Mouse (Mus musculus) T-helper 1 cell (primary cell): Measurements from ENCODE around the gene Hdac6.

Experiments
- in situ Hi-C: fragments of 300-600 bp; cut with MboI, MseI; formaldehyde crosslinking; loops from one replicate; pipeline ENCODE4 v1.15.1; 2025; ENCODE audit warnings: high pct_unique_total_duplicates

The Hdac6 gene

DNA sequence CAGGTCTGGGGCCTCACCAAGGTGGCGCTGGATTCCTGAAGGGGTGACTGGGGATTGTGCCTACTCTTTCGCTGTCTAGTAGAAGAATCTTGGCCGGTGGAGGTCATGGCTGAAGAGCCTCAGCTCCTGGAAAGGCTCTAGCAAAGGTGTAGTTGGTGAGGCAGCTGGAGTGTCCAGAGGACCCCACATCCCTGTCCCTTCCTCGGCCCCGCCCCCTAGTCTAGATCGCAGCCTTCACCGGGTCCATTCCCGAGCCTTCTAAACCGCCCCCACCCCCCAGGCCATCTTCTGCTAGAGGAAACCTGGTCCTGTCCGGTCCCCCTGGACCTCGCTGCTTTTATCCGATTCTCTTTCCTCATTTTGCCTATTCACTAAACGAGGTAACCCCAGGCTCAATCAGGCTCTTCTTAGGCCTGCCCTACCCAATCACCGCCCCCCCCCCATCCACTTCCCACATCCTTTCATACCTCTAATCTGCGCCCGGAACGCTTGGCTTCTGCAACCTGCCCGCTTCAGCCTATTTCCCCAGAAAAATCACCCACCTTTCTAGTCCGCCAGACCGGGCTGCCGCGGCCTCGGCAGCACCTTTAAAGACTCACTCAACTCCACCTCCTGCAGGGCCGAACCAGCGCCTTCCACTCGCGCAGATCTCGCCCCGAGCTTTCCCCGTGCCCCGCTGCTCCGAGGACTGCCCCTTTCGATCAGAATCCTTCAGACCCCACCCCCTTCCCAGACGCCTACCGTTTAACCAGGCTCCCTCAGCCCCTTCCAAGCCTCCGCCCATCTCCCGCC is at the start of gene Hdac6:
Gene Hdac6, minus strand, starts transcription at position 782 of the 792 bp plus-strand sequence.
- in situ Hi-C loops = no loop called here

DNA sequence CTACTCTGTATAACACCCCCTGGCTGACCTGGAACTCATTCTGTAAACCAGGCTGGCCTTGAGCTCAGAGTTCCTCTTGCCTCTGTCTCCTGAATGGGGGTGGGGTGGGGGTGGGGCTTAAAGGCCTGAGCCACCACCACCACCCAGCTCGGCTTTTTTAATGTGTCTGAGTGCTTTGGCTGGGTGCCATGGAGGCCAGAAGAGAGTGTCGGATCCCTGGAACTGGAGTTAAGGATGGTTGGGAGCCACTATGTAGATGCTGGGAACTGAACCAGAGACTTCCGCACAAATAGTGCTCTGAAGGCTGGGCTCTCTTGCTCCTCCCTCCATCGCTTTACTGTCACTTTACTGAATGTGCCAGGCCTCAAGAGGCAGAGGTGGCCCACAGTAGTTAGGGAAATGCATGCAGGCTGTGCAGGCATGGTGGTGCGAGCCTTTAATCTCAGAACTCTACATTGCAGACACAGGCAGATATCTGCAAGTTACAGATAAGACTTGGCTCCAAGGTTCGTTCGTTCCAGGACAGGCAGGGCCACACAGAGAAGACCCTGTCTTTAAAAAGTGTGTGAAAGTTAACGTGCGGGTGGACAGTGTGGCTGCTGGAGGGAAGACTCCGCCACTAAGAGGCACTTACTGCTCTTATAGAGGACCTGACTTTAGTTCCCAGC is 45.5 kb upstream of the Hdac6 start:
- in situ Hi-C loops = no loop called here

DNA sequence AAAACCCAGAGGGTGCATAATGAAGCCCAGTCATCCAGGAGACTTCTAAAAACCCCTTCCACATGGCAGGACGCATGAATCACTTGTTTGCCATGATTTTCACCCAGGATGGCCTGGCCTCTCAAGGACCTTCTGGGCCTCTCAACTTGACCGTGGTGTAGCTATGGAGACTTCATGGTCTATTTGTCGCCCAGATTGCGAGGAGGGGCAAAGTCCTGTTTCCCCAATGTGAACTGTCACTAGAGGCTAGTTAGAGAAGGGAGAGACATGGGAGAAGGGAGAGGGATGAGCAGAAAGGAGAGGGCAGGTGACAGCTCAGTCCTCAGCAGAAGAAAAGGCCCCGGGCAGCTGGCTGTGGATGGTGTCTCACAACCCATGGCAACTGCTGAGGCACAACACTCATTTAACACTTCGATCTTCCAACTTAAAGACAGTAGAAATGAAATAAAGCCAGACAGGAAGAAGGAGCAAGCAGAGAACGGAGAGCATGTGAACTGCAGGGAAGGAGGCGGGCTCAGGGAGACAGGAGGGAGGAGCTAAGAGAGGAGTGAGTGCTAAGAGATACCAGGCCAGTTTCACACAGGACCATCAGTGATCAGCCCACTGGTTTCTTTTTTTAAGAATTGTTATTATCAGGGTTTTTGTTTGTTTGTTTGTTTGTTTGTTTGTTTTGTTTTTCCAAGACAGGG is 44.8 kb upstream of the Hdac6 start:
- in situ Hi-C loops = no loop called here

DNA sequence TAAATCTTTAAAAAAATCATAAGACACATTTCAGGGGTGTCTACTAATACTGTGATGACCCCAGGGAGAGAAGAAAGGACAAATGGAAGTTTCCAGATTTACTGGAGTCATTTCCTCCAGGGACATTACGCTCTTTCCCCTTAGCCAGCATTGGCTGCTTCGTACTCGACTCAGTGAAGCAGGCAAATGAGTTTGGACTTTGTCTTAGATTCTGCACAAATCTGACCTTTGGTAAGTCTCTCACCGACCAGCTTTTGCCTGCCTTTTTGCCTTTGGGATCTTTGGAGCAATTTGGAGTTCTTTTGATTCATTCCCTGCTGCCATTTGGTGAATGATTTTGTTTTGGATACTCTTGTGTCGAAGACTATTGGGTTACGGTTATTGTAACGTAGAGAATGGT is 33.7 kb upstream of the Hdac6 start:
- in situ Hi-C loops = no loop called here

DNA sequence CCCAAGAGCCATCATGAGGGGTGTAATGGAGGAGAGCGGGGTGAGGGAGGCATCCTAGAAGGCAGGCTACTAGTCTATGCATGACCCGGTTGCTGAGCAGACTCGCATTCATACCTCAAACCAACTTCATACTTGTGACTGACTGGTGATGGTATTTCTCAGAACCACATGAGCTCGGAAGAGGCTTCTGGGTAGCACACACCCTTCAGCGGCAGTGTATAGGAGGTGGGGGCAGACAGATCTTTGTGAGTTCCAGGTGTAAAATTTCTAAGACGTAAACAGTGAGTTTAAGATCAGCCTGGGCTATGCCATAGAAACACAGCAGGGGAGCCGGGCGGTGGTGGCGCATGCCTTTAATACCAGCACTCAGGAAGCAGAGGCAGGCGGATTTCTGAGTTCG is 30.2 kb upstream of the Hdac6 start, which contains the start of gene Gata1:
Gene Gata1, minus strand, starts transcription at position 180 of the 400 bp plus-strand sequence.
- in situ Hi-C loops = no loop called here

DNA sequence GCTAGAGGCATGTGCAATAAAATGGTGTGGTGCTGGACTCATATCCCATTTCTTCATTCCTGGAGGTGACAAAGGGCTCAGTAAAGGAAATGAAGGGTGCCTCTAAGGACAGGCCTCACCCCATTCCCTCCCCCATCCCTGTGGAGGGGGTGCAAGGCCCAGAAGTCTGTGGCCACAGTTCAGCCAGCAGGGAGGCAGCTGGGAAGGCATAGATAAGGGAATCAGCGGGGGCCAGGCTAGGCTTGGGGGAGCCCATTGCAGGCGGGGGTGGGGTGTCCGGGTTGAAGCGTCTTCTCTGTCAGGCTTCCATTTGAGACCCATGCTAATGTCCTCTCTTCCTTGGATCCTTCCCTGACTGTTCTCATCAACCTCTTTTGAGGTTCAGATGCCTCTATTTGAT is 23.6 kb upstream of the Hdac6 start:
- in situ Hi-C loops = no loop called here

DNA sequence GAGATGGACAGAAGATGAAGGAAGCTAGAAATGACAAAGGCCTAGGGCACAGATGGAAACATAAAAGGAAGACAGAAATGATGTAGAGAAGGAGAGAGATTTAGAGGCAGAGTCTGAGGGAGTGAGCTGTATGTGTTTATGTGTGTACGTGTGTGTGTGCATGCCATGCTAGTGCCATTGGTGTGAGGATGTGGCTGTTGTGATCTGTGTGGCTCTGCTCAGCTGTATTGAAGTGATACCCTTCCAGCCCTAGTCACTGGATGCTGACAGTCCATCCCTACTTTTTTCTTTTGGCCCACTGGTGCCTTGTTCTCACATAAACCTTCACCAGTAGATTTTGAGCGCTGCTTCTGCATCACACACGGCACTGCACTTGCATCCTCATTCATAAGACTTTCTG is 21.2 kb upstream of the Hdac6 start:
- in situ Hi-C loops = no loop called here

DNA sequence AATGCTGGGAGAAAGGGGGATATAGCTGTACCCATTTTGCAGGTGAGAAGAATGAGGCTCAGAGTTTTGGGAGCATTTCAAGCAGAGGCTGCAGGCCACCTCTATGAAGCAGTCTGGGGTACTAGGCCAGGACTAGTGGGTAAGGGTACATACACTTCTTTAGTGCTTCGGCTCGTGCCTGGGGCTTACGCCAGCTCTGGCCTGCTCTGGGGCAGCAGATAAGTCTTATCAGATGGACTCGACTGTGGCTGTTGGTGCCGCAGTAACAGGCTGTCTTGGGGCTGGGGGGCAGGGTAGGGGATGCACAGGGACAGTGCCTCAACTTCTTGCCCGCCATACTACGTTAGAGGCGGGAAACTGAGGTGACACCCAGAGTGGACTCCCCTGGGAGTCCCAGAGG is 20.5 kb upstream of the Hdac6 start:
- in situ Hi-C loops = no loop called here

DNA sequence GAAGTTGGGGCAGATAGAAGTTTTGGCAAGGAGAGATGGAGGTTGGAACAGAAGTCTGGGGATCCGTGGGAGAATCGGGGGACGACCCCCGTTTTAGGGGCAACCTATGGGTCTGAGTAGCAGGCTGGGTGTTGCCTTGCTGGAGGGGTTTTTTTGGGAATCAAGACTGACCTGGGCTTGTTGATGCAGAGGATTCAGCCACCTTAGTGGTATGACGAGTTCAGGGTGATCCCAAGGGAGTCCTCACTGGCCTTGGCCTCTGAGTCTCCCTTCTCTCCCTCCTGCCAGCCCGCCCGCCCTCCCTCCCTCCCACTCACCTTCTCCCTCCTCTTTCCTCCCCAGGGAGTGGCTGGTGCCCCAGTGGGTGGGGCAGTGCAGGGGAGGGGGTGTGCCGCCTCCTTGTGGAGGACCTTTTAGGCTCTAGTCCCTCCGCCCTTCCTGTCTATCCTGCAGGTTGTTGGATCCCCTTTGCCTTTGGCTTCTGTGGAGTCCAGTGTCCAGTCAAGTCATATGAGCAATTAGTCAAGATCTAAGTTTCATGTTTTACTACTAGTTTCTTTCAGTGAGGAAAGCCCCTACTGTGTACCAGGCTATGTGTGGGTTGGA is 20.0 kb upstream of the Hdac6 start:
- in situ Hi-C loops = no loop called here

DNA sequence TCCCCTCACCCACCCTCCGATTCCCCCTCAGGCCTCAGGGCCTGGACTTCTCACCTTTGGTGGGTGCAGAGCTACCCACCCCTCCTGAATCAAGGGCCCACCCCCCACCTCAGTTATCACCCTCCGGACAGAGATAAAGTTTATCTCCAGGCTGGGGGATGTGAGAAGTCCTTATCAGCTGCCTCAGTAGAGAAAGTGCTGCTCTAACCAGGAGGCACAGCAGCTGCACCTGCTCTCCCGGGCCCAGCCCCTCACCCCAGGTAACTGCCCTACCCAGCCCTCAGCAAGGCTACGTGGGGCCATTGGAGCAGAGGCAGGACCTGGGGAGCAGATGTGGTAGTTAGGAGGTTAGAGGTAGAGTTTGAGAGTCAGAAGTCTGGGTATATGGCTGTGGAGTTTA is 18.5 kb upstream of the Hdac6 start:
- in situ Hi-C loops = no loop called here

DNA sequence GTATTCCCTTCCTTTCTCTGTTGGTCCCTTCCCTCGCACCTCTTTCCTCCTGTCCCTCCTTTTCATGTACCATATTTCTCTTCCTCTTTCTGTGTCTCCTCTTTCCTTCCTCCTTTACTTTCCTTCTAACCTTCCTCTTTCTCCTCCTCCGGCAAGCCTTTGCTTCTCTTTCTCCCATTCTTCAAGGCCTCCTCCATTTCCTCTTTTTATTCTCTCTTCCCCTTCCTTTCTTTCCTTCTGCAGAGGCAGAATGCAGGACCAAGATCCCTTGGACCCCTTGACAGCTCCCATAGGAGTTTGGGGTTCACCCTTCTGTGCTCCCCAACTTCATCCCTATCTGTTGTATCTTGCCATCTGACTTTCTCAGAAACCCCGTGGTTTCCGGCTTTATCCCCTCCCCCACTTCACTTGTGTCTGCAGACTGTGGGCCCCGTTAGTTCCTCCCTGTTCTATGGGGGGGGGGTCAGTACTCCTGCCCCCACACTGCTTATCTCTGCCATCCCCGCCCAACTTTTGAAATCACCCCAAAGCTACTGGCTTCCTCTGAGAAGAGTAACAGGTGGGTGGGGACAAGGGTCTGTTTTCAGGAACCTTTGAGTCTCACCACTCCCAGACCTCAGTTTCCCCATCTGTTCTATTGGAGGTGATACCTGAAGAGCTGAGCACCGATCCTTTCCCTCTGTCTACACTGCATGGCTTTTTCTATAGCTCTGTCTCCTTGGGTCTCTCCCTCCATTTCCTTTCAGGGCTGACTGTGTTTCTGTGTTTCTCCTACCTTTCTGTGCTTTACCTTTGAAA is 16.3 kb upstream of the Hdac6 start:
- in situ Hi-C loops = no loop called here

DNA sequence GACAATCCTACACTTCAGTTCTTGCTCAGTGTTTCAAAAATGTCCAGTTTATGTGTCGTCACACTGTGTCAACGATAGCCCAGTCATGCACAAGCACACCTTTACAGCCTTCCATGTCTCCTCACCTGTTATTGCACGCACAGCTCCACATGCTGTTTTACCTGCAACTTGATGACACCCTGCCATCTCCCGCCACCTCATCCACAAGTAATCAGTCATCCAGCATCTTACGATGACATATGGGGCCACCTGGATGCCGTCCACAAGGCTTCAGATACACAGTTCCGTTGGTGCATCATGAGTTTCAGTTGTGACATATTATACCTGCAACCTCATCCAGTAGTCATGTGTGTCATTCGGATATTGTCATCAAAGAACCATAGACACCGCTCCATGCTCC is 11.2 kb upstream of the Hdac6 start:
- in situ Hi-C loops = no loop called here

DNA sequence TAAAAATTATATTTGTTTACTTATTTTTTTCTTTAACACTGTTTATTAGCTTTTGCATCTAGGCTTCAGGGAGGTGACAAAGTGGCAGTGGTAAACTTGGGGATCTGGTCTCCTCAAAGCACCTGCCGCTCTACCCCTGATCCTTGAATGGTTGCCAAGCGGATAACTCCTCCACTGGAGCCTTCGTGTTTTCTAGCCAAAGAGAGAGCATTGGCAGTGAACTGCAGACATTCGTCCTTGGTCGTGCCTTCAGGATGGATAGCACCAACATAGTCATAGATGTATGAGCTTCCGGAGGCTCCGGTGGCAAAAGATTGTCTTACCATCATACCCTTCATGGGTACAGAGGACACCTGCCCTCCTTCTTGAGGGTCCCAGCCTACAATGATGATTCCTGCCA is 2.4 kb upstream of the Hdac6 start:
- in situ Hi-C loops = no loop called here

DNA sequence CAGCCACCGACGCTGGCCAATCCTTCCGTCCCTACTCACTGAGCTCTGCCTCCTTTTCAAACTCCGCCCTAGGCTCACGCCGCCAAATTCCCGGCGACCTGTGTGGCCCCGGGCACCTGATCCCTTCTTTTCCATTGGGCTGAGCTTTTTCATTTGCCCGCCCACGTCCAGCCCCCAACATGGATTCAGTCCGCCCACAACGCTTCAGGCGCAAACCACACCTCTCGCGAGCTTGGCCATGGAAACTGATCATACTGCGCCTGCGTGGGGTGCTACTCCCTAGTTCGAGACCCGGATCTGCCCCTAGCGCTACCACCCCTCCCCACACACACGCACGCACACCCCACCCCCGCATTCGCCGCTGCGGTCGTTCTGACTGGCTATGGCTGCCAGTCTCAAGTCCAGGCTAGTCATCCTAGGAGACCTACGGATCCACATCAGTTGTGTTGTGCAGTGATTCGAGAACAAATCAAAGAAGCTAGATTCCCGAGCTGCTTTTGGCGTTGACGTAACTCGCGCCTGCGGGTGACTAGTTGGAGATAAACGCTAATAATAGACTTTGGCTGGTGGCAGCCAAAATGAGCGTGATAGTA is 307 bp upstream of the Hdac6 start:
- in situ Hi-C loops = no loop called here

DNA sequence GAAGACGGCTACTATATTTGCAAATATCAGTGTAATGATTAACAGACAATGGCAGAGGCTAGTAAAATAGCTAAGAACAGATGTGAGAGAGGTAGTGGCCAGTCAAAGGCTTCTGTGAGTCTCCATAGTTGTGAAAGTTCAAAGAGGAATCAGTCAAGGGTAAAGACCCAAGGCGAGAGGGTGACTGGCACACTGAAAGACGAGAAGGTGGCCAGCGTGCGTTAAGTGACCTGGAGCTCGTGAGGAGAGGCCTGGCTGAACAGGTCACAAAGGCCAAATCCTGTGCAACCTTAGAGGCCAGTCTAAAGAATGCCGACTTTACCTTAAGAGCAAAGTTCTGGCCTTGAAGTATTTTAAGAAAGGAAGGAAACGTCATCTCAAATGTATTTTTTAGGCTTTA is 2.1 kb downstream of the Hdac6 start:
- in situ Hi-C loops = no loop called here

DNA sequence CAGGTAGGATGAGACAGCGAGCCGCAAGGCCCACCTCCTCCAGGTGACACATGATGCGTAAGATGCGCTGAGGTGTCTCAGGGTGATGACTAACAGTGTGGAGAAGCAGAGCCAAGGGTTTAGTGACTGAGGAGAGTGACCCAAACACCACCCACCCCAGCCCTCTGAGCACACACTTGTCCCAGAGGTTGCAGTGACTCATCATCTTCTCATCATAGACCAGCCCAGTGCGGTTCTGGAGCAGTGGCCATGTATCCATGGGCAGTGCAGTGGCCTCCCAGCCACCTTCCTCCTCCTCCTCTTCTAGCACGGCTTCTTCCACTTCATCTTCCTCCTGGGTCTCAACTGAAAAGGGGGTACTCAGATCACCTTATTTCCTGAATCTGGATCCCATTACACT is 10.0 kb downstream of the Hdac6 start:
- in situ Hi-C loops = no loop called here

DNA sequence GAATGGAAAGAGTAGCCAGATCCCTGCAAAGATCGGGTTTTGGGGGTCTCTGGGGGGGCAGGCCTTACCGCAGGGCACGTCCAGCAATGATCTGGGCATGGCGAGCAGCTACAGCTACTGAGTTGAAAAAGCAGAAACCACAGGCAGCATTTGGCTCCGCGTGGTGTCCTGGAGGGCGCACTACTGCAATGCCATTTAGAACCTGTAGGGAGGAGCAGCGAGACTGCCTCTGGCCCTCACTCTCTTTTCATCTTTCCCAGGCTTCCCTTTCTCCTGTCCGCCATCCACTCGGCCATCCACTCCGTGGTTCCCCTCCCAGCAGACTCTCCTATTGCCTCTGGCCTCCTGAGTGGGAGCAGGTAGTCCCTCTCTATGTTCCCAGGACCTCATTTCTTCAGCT is 10.8 kb downstream of the Hdac6 start:
- in situ Hi-C loops = no loop called here

DNA sequence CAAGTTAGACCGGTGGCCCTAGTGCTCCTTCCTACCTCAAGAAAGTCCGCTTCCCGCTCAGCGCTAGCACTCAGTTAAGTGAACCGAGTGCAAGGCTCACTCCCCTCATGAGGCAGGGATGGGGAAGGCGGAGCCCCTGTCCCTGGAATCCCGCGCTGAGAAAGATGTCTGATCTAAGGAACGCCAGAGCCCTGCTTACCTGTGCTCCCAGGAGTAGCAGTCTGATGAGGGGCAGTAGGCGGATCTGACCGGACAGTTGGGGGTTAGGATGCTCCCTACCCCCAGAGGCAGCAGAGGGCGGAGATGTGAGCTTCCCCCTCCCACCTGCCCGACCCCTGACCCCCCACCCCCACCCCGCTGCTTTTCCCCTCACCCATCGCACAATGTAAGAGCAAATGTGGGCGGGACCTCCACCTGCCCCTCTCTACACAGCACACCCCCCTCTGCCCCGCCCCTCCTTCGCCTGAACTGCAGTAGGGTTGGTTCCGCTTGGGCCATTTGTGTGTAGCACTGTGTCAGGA is 19.4 kb downstream of the Hdac6 start, which contains the start of gene Eras:
Gene Eras, minus strand, starts transcription at position 338 of the 521 bp plus-strand sequence.
- in situ Hi-C loops = no loop called here

DNA sequence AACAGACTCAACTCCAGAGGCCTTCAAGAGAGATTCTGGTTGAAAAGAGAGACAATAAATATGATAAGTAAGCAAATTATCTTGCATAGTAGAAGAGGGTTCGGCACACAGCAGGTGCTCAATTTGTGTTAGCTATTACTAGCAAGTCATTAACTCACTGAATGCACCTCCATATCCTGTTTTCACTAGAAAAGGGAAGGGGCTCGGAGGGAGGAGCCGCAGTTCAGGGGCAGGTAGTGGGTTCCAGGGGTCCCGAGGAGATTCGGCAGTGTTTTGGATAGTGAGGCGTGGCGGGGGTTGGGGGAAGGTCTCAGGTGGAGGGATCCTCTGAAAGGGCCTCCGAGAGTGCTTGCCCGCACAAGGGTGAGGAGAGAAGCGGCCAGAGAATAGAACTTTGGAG is 20.6 kb downstream of the Hdac6 start:
- in situ Hi-C loops = no loop called here

DNA sequence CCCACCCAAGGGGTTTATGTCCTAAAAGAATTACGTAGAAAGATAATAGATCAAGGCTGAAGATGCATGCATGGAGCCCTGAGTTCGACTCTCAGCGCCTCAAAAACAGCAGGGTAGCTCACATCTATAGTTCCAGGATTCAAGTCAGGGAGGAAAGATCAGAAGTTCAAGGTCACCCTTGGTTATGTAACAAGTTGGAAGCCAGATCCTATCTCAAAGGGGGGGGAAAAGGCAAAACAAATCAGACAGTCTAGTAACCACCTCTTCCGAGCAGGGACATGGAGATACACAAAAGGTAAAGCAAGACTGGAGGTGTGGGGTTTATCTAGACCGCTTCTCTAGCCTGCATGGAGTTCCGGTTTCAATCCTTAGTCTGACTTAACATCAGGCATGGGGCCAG is 21.4 kb downstream of the Hdac6 start:
- in situ Hi-C loops = no loop called here

DNA sequence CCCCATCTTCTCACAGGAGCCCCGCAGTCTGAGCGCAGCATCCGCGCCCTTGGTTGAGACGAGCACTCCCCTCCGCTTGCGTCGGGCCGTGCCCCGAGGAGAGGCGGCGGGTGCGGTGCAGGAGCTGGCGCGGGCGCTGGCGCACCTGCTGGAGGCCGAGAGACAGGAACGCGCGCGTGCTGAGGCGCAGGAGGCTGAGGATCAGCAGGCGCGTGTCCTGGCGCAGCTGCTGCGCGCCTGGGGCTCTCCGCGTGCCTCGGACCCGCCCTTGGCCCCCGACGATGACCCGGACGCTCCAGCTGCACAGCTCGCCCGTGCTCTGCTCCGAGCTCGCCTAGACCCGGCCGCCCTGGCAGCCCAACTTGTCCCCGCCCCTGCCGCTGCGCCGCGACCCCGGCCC is 25.7 kb downstream of the Hdac6 start:
- in situ Hi-C loops = loop anchor here (5.0 kb wide), 1 partner anchor 95 kb away; the partner anchor contains the start of gene Glod5
